Mouse (Mus musculus) liver, embryonic 11.5 days (tissue): ENCODE measurements at regions not wholly inside any gene's neighbourhood (a gene's known extent, or its start where the extent isn't known, plus 50 kb on each side); places are given as distances from the start of the nearest gene placed in this dataset.

ENCODE experiments used
- ATAC-seq: fragments of 200-750 bp; cut with Nextera tagmentation; replicated peaks from 2 replicates; pipeline ENCODE4 v1.8.0; 2017; ENCODE audit warnings: moderate number of reproducible peaks, mild to moderate bottlenecking, moderate TSS enrichment, moderate library complexity; ENCODE audit not compliant: low FRiP score
- DNase-seq: peaks from one replicate; pipeline ENCODE4 v3.0.0-alpha.2; 2017; ENCODE audit warnings: low spot score
- H3K27ac ChIP-seq: fragments of 300-500 bp; sonication (generic); 2 replicates; pipeline ENCODE4 v1.5.1; 2014; ENCODE audit warnings: mild to moderate bottlenecking, low read depth, low read length, control low read depth
- H3K27me3 ChIP-seq: fragments of 300-500 bp; sonication (generic); replicated peaks from 2 replicates; pipeline ENCODE4 v1.6.1; 2014; ENCODE audit warnings: low read length, mixed read lengths; ENCODE audit not compliant: control insufficient read depth, insufficient read depth
- H3K36me3 ChIP-seq: fragments of 300-500 bp; sonication (generic); 2 replicates; pipeline ENCODE4 v1.6.1; 2014; ENCODE audit warnings: mild to moderate bottlenecking, low read length, moderate library complexity, mixed read lengths; ENCODE audit not compliant: control insufficient read depth, insufficient read depth
- H3K4me1 ChIP-seq: fragments of 300-500 bp; sonication (generic); replicated peaks from 2 replicates; pipeline ENCODE4 v1.6.1; 2014; ENCODE audit warnings: low read length, mixed read lengths; ENCODE audit not compliant: control insufficient read depth, insufficient read depth
- H3K4me2 ChIP-seq: fragments of 300-500 bp; sonication (generic); 2 replicates; pipeline ENCODE4 v1.6.1; 2014; ENCODE audit warnings: mild to moderate bottlenecking, control low read depth, moderate library complexity
- H3K4me3 ChIP-seq: fragments of 300-500 bp; sonication (generic); 2 replicates; pipeline ENCODE4 v1.5.1; 2014; ENCODE audit warnings: low read depth, low read length, control low read depth
- H3K9ac ChIP-seq: fragments of 300-500 bp; sonication (generic); 2 replicates; pipeline ENCODE4 v1.6.1; 2014; ENCODE audit warnings: low read depth, low read length, control low read depth
- H3K9me3 ChIP-seq: fragments of 300-500 bp; sonication (generic); 2 replicates; pipeline ENCODE4 v1.6.1; 2016; ENCODE audit warnings: low read length, inconsistent platforms, mixed read lengths; ENCODE audit not compliant: control insufficient read depth
- WGBS: fragments of 180-500 bp; shearing (Covaris S2); extraction: QIAGEN DNeasy Blood & Tissue Kit; methylation state at CpG from one replicate; pipeline ENCODE4 v1.1.7; 2014; 5-methylcytosine and 5-hydroxymethylcytosine counted together

DNA sequence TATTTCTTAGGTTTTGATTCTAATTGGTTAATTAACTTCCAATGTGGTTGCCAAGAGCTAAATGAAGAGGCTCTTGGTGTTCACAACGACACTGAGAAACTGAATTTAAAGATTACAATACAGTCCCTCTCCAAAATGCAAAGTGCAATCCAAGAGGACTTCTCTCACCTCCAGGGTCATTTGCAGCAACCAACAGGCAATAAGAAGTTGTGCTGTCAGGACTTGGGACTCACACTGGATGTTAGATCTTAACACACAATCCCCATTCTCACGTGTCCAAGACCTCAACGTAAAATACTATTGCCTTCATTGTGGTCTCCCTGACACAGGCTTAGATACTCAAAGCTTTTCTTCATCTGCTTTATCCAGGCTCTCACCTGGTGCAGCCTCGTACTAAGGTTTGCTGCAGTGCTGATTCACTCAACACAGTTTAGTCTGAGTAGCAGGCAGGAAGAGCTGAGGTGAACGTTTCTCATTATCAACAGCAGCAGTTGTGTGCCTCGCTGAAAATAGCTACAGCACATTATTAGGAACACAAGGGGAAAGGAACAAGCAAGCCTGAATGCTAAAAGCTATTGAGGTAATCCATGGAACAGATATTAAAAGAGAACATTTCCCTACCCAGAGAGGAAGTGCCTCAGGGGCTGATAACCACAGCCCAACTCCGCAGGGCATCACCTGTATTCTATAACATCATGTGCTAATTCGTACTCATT lies 473.3 kb downstream of the Pdha2 start:
- Histone ChIP-seq H3K4me1 (no peaks in the 10 kb centered on the region), H3K9ac (no peak overlapping the region), H3K4me3 (no peak overlapping the region), H3K36me3 (no peaks in the 10 kb centered on the region), H3K27ac (no peak overlapping the region), H3K4me2 (no peak overlapping the region), H3K9me3 (no peaks in the 10 kb centered on the region), H3K27me3 (no peaks in the 10 kb centered on the region)
- 61% methylated on average over 8 of the region's 8 CpGs for WGBS
- ATAC-seq (no peak), DNase-seq (no peak)

DNA sequence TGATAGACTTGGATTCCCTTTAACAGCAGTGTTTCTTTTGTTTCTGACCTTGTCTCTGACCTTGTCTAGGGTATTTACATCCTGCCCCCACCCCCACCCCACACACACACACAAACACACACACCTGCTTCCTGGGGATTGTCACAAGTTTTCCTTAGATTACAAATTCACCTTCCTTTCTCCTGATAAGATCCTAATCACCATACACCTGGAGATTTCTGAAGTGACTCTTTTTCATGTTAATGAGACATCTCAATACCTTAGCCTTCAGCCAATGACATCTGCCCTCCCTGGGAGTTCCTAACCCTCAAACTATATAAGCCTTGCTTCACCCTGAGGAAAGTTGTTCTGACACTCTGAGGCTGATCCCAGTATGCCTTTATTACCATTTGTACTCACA lies 495.3 kb downstream of the Pdha2 start:
- no peak for DNase-seq

GRCm38 (mm10) chr3:140707591-140708131 lies 504.5 kb downstream of the Pdha2 start:
- H3K27me3 ChIP-seq = no peaks in the 10 kb centered on the region
- DNase-seq (no peak), ATAC-seq (peak; percentile 54; the same call in 1 of the 2 replicates)
- H3K4me3 ChIP-seq = no peak overlapping the region
- H3K36me3 ChIP-seq = no peaks in the 10 kb centered on the region
- H3K4me1 ChIP-seq = no peaks in the 10 kb centered on the region
- no peak overlapping the region for H3K9ac ChIP-seq
- H3K9me3 ChIP-seq = no peaks in the 10 kb centered on the region
- H3K27ac ChIP-seq = no peak overlapping the region
- WGBS = 72% methylated on average over 3 of the region's 3 CpGs
- no peak overlapping the region for H3K4me2 ChIP-seq

More for the DNA sequence above, 495.3 kb downstream of the Pdha2 start:
- no peak overlapping the region for H3K4me3 ChIP-seq
- no peaks in the 10 kb centered on the region for H3K27me3 ChIP-seq
- H3K4me2 ChIP-seq = no peak overlapping the region
- H3K9me3 ChIP-seq = no peaks in the 10 kb centered on the region
- H3K36me3 ChIP-seq = no peaks in the 10 kb centered on the region
- no peak overlapping the region for H3K9ac ChIP-seq
- no peak overlapping the region for H3K27ac ChIP-seq
- no peaks in the 10 kb centered on the region for H3K4me1 ChIP-seq
- no peak for ATAC-seq

DNA sequence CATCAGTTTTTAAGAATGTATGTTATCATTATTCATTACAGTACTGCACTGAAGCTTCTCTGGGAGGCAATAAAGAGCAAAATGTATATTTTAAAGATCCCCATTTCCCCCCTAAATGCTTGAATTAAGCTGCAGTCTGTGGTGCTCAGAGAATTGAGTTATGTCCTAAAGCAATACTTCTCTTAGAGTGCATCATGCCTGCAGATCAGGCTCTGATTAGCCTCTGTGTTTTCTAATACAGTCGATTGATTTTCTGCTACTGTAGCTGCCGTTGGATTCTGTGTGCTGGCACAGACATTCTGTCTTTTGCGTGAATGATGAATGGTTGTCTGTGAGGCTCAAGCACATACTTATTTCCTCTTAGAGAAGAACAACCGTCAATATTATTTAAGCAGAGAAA lies 505.4 kb downstream of the Pdha2 start:
- H3K9ac ChIP-seq = no peak overlapping the region
- no peaks in the 10 kb centered on the region for H3K27me3 ChIP-seq
- no peak overlapping the region for H3K27ac ChIP-seq
- no peak overlapping the region for H3K4me2 ChIP-seq
- no peaks in the 10 kb centered on the region for H3K4me1 ChIP-seq
- no peak for ATAC-seq
- no peaks in the 10 kb centered on the region for H3K9me3 ChIP-seq
- WGBS = 84% methylated on average over 4 of the region's 4 CpGs
- no peak overlapping the region for H3K4me3 ChIP-seq
- no peak for DNase-seq
- no peaks in the 10 kb centered on the region for H3K36me3 ChIP-seq

- H3K27me3 ChIP-seq = no peaks in the 10 kb centered on the region
- no peaks in the 10 kb centered on the region for H3K36me3 ChIP-seq
- 71% methylated on average over 3 of the region's 3 CpGs for WGBS
- H3K9me3 ChIP-seq = no peaks in the 10 kb centered on the region
- no peak overlapping the region for H3K4me2 ChIP-seq
- no peak overlapping the region for H3K9ac ChIP-seq
- ATAC-seq (no peak), DNase-seq (no peak)
- no peak overlapping the region for H3K27ac ChIP-seq
- H3K4me3 ChIP-seq = no peak overlapping the region
- no peaks in the 10 kb centered on the region for H3K4me1 ChIP-seq
Observed at GRCm38 (mm10) chr3:140705536-140705935, 506.6 kb downstream of the Pdha2 start.

GRCm38 (mm10) chr3:140702929-140703328 lies 509.2 kb downstream of the Pdha2 start:
- Histone ChIP-seq H3K4me3 (no peak overlapping the region), H3K4me1 (no peaks in the 10 kb centered on the region), H3K4me2 (no peak overlapping the region), H3K27ac (no peak overlapping the region), H3K27me3 (no peaks in the 10 kb centered on the region), H3K9me3 (no peaks in the 10 kb centered on the region), H3K9ac (no peak overlapping the region), H3K36me3 (no peaks in the 10 kb centered on the region)
- no peak for ATAC-seq
- WGBS = 62% methylated on average over 5 of the region's 5 CpGs
- DNase-seq = no peak

- H3K4me2 ChIP-seq = no peak overlapping the region
- H3K9ac ChIP-seq = no peak overlapping the region
- ATAC-seq (no peak), DNase-seq (no peak)
- H3K27ac ChIP-seq = no peak overlapping the region
- no peaks in the 10 kb centered on the region for H3K36me3 ChIP-seq
- no peak overlapping the region for H3K4me3 ChIP-seq
- 74% methylated on average over 6 of the region's 6 CpGs for WGBS
- H3K27me3 ChIP-seq = no peaks in the 10 kb centered on the region
- no peaks in the 10 kb centered on the region for H3K9me3 ChIP-seq
- H3K4me1 ChIP-seq = no peaks in the 10 kb centered on the region
Observed at GRCm38 (mm10) chr3:140702271-140702681, 509.9 kb downstream of the Pdha2 start.

GRCm38 (mm10) chr3:140697295-140697694 lies 514.9 kb downstream of the Pdha2 start:
- Histone ChIP-seq H3K27ac (no peak overlapping the region), H3K4me1 (no peaks in the 10 kb centered on the region), H3K4me3 (no peak overlapping the region), H3K36me3 (no peaks in the 10 kb centered on the region), H3K9me3 (no peaks in the 10 kb centered on the region), H3K27me3 (no peaks in the 10 kb centered on the region), H3K4me2 (no peak overlapping the region), H3K9ac (no peak overlapping the region)
- no peak for ATAC-seq
- DNase-seq = no peak
- 88% methylated on average over 3 of the region's 3 CpGs for WGBS

- ATAC-seq (no peak; the same call in 1 of the 2 replicates), DNase-seq (no peak)
- H3K9ac ChIP-seq = no peak overlapping the region
- no peaks in the 10 kb centered on the region for H3K4me1 ChIP-seq
- no peak overlapping the region for H3K27ac ChIP-seq
- no peak overlapping the region for H3K4me3 ChIP-seq
- no peaks in the 10 kb centered on the region for H3K36me3 ChIP-seq
- WGBS = 63% methylated on average over 3 of the region's 3 CpGs
- no peaks in the 10 kb centered on the region for H3K9me3 ChIP-seq
- no peaks in the 10 kb centered on the region for H3K27me3 ChIP-seq
- no peak overlapping the region for H3K4me2 ChIP-seq
Observed at GRCm38 (mm10) chr3:140682794-140683193, 529.4 kb downstream of the Pdha2 start.
